Mouse (Mus musculus): ENCODE results near the gene Plekhn1. TPM values are rescaled to one million over a fixed set of nuclear protein-coding genes. Genes with fewer than 3 reads are reported as not detected.

The Plekhn1 gene
- total RNA-seq, 4 experiments from 2014 or later = 5.5 to 6.6 (median 6.2) TPM

GRCm38 (mm10) chr4:156185950-156186850, 48.5 kb downstream of the Plekhn1 start:
- DNase-seq (ENCODE audit: low spot score in 2 of 2) = no peak

GRCm38 (mm10) chr4:156185456-156185949, 49.2 kb downstream of the Plekhn1 start:
- no peak for DNase-seq (ENCODE audit: low spot score in 2 of 2)

- no peak for DNase-seq (ENCODE audit: low spot score in 2 of 2)
These were observed 50.2 kb downstream of the Plekhn1 start for GRCm38 (mm10) chr4:156184291-156184954.

- no peak for DNase-seq (ENCODE audit: low spot score in 2 of 2)
These were observed 50.9 kb downstream of the Plekhn1 start for GRCm38 (mm10) chr4:156183747-156184146.

- no peak for DNase-seq (ENCODE audit: low spot score in 2 of 2)
These were observed 57.0 kb downstream of the Plekhn1 start for GRCm38 (mm10) chr4:156177630-156178029.

- no peak for DNase-seq (ENCODE audit: low spot score in 2 of 2)
These were observed 62.8 kb downstream of the Plekhn1 start for GRCm38 (mm10) chr4:156171828-156172227.

Small RNA genes lying within 50 kb of the gene (microRNA-seq; reads per million reads assigned to microRNA genes)
- gene Mir7658 = 3.3 reads per million

Other genes starting within 250 kb of the Plekhn1 start
- gene B3galt6, start 242.2 kb downstream of the Plekhn1 start, total RNA-seq (2022) = 1 to 10 TPM in 3 of 4 experiments, under 1 TPM in 1; 0.94 to 1.8 (median 1.6) TPM
- 10 to 100 TPM; 68.8 to 85.8 (median 77.5) TPM for gene Sdf4, start 242.0 kb downstream of the Plekhn1 start, total RNA-seq (2022)
- 1 to 10 TPM in 3 of 4 experiments, under 1 TPM in 1; 0.65 to 1.9 (median 1.4) TPM for gene Tnfrsf4, start 221.0 kb downstream of the Plekhn1 start, total RNA-seq (2022)
- not detected for gene Tnfrsf18, start 208.7 kb downstream of the Plekhn1 start, total RNA-seq (2022)
- gene Ttll10, start 175.4 kb downstream of the Plekhn1 start, total RNA-seq (2022) = not detected
- gene 9430015G10Rik, start 124.9 kb downstream of the Plekhn1 start, total RNA-seq (2022) = 1 to 10 TPM; 2.1 to 4.2 (median 2.4) TPM
- not detected for gene Rnf223, start 104.3 kb downstream of the Plekhn1 start, total RNA-seq (2022)
- gene Agrn, start 37.4 kb downstream of the Plekhn1 start, total RNA-seq (2022) = 1 to 10 TPM; 3.3 to 5.9 (median 4.4) TPM
- under 1 TPM in 2 of 4 experiments, not detected in 2; 0.34 to 0.67 TPM for gene Isg15, start 34.0 kb downstream of the Plekhn1 start, total RNA-seq (2022)
- gene AW011738, start 31.6 kb downstream of the Plekhn1 start, total RNA-seq (2022) = 1 to 10 TPM; 4.3 to 6.3 (median 4.8) TPM
- gene Perm1, start 19.0 kb downstream of the Plekhn1 start, total RNA-seq (2022) = 100 to 1,000 TPM; 149 to 208 (median 179) TPM
- 10 to 100 TPM; 30.9 to 38.1 (median 32.1) TPM for gene Noc2l, start 1.2 kb upstream of the Plekhn1 start, total RNA-seq (2022)
- not detected for gene Samd11, start 20.8 kb upstream of the Plekhn1 start, total RNA-seq (2022)
- gene Vmn2r-ps159, start 96.2 kb upstream of the Plekhn1 start, total RNA-seq (2022) = not detected

Measured in gastrocnemius, adult 8-10 months (tissue).